Mouse (Mus musculus) left cerebral cortex, adult 11 months (tissue): ENCODE results near the gene Rsrc1.

Experiments
- DNase-seq: peaks from one replicate; pipeline ENCODE4 v3.0.0; 2022; ENCODE audit warnings: low spot score

The Rsrc1 gene

GRCm38 (mm10) chr3:66981101-66981661 is at the start of gene Rsrc1:
Gene Rsrc1, plus strand, starts transcription at chr3:66981390.
- DNase-seq = no peak

- no peak for DNase-seq
Observed at GRCm38 (mm10) chr3:66939675-66940074, 41.5 kb upstream of the Rsrc1 start.

GRCm38 (mm10) chr3:66955126-66955525 is 26.1 kb upstream of the Rsrc1 start:
- DNase-seq = no peak

GRCm38 (mm10) chr3:66959972-66960371 is 21.2 kb upstream of the Rsrc1 start:
- DNase-seq = no peak

GRCm38 (mm10) chr3:66964884-66965283 is 16.3 kb upstream of the Rsrc1 start:
- DNase-seq = no peak

- no peak for DNase-seq
Observed at GRCm38 (mm10) chr3:66967508-66967907, 13.7 kb upstream of the Rsrc1 start.

- no peak for DNase-seq
Observed at GRCm38 (mm10) chr3:66970261-66970660, 10.9 kb upstream of the Rsrc1 start.

GRCm38 (mm10) chr3:66970661-66971331 is 10.4 kb upstream of the Rsrc1 start:
- no peak for DNase-seq

- DNase-seq = no peak
Observed at GRCm38 (mm10) chr3:66972191-66972950, 8.8 kb upstream of the Rsrc1 start.

GRCm38 (mm10) chr3:66973391-66973943 is 7.7 kb upstream of the Rsrc1 start:
- no peak for DNase-seq

- DNase-seq = no peak
Observed at GRCm38 (mm10) chr3:66974501-66974900, 6.7 kb upstream of the Rsrc1 start.

- DNase-seq = no peak
Observed at GRCm38 (mm10) chr3:66976889-66977615, 4.1 kb upstream of the Rsrc1 start.

GRCm38 (mm10) chr3:66977811-66978456 is 3.3 kb upstream of the Rsrc1 start:
- no peak for DNase-seq

GRCm38 (mm10) chr3:66978457-66979381 is 2.5 kb upstream of the Rsrc1 start:
- DNase-seq = no peak

GRCm38 (mm10) chr3:66979491-66979890 is 1.7 kb upstream of the Rsrc1 start:
- no peak for DNase-seq

GRCm38 (mm10) chr3:66980111-66980975 is 847 bp upstream of the Rsrc1 start:
- no peak for DNase-seq

GRCm38 (mm10) chr3:66981706-66982105 is 516 bp downstream of the Rsrc1 start, which contains the start of gene Shox2:
Gene Shox2, minus strand, starts transcription at chr3:66981771.
- DNase-seq = no peak

- no peak for DNase-seq
Observed at GRCm38 (mm10) chr3:66982181-66982911, 1.2 kb downstream of the Rsrc1 start.

- DNase-seq = no peak
Observed at GRCm38 (mm10) chr3:66983481-66983880, 2.3 kb downstream of the Rsrc1 start.
